Mouse (Mus musculus) limb, embryonic 14.5 days (tissue): ENCODE measurements at regions not wholly inside any gene's neighbourhood (a gene's known extent, or its start where the extent isn't known, plus 50 kb on each side); places are given as distances from the start of the nearest gene placed in this dataset.
A peak's percentile ranks its signal among the peaks of the same experiment; 100 is the strongest.
"Not testable (repeated sequence)": the region's sequence is repeated elsewhere in the genome, so short reads cannot be mapped to it uniquely, and the experiment has no call there.

ENCODE experiments used
- ATAC-seq: fragments of 200-750 bp; cut with Nextera tagmentation; 2 replicates; pipeline ENCODE4 v1.8.0; 2017; ENCODE audit warnings: low read depth, moderate number of reproducible peaks, moderate TSS enrichment; ENCODE audit not compliant: low FRiP score
- DNase-seq: peaks from one replicate; pipeline ENCODE4 v3.0.0-alpha.2; 2015; ENCODE audit warnings: low spot score
- H3K27ac ChIP-seq: fragments of 300-500 bp; sonication (generic); replicated peaks from 2 replicates; pipeline ENCODE4 v1.5.1; 2014; ENCODE audit warnings: low read depth, mild to moderate bottlenecking, low read length, moderate library complexity, mixed read lengths
- H3K27me3 ChIP-seq: fragments of 300-500 bp; sonication (generic); 2 replicates; pipeline ENCODE4 v1.6.1; 2014; ENCODE audit warnings: low read length, mixed read lengths; ENCODE audit not compliant: control insufficient read depth, insufficient read depth
- H3K36me3 ChIP-seq: fragments of 300-500 bp; sonication (generic); 2 replicates; pipeline ENCODE4 v1.6.1; 2014; ENCODE audit warnings: mild to moderate bottlenecking, low read length, moderate library complexity, mixed read lengths; ENCODE audit not compliant: control insufficient read depth, insufficient read depth
- H3K4me1 ChIP-seq: fragments of 300-500 bp; sonication (generic); 2 replicates; pipeline ENCODE4 v1.6.1; 2014; ENCODE audit warnings: antibody characterized with exemption, low read length, mixed read lengths; ENCODE audit not compliant: control insufficient read depth, insufficient read depth
- H3K4me2 ChIP-seq: fragments of 300-500 bp; sonication (generic); replicated peaks from 2 replicates; pipeline ENCODE4 v1.6.1; 2014; ENCODE audit warnings: low read depth, mild to moderate bottlenecking, low read length, moderate library complexity; ENCODE audit not compliant: severe bottlenecking
- H3K4me3 ChIP-seq: fragments of 300-500 bp; sonication (generic); replicated peaks from 2 replicates; pipeline ENCODE4 v1.5.1; 2014; ENCODE audit warnings: low read length
- H3K9ac ChIP-seq: fragments of 300-500 bp; sonication (generic); 2 replicates; pipeline ENCODE4 v1.6.1; 2014; ENCODE audit warnings: mild to moderate bottlenecking, low read depth, low read length, moderate library complexity; ENCODE audit not compliant: severe bottlenecking
- H3K9me3 ChIP-seq: fragments of 300-500 bp; sonication (generic); 2 replicates; pipeline ENCODE4 v1.6.1; 2016; ENCODE audit warnings: low read length; ENCODE audit not compliant: control insufficient read depth
- POLR2A ChIP-seq: fragments of 200-500 bp; IDR thresholded peaks from 2 replicates; pipeline ENCODE4 v1.8.0; 2012; ENCODE audit warnings: inconsistent platforms, mild to moderate bottlenecking, moderate library complexity, borderline replicate concordance; ENCODE audit not compliant: insufficient read depth, insufficient read length; ENCODE audit errors: extremely low read depth
- WGBS: fragments of 180-500 bp; shearing (Covaris S2); extraction: QIAGEN DNeasy Blood & Tissue Kit; methylation state at CpG from one replicate; pipeline ENCODE4 v1.1.7; 2014; 5-methylcytosine and 5-hydroxymethylcytosine counted together

GRCm38 (mm10) chr6:18566934-18567333, 52.3 kb upstream of the Cttnbp2 start:
- not testable (repeated sequence) for H3K4me2 ChIP-seq, H3K9me3 ChIP-seq, H3K36me3 ChIP-seq, H3K4me3 ChIP-seq, H3K27me3 ChIP-seq, H3K27ac ChIP-seq, DNase-seq, H3K9ac ChIP-seq, H3K4me1 ChIP-seq, ATAC-seq
- WGBS, result 69% methylated on average over 2 of the region's 2 CpGs

- 87% methylated on average over 2 of the region's 2 CpGs for WGBS
- Histone ChIP-seq H3K4me3 (no peak overlapping the region), H3K4me1 (no peaks in the 10 kb centered on the region), H3K9me3 (no peaks in the 10 kb centered on the region), H3K27me3 (no peaks in the 10 kb centered on the region), H3K9ac (no peak overlapping the region), H3K4me2 (no peak overlapping the region), H3K36me3 (no peaks in the 10 kb centered on the region), H3K27ac (no peak overlapping the region)
- no peak for DNase-seq
- no peak for TF ChIP-seq POLR2A
- no peak for ATAC-seq
These were observed 54.6 kb upstream of the Cttnbp2 start for GRCm38 (mm10) chr6:18569221-18569620.

GRCm38 (mm10) chr6:18578501-18578900, 63.9 kb upstream of the Cttnbp2 start:
- H3K9me3 ChIP-seq, result no peaks in the 10 kb centered on the region
- DNase-seq, result no peak
- H3K27me3 ChIP-seq, result no peaks in the 10 kb centered on the region
- TF ChIP-seq POLR2A, result no peak
- no peak for ATAC-seq
- no peak overlapping the region for H3K4me2 ChIP-seq
- H3K4me3 ChIP-seq, result no peak overlapping the region
- H3K9ac ChIP-seq, result no peak overlapping the region
- no peaks in the 10 kb centered on the region for H3K36me3 ChIP-seq
- no peaks in the 10 kb centered on the region for H3K4me1 ChIP-seq
- H3K27ac ChIP-seq, result no peak overlapping the region

- no peak overlapping the region for H3K27ac ChIP-seq
- H3K4me1 ChIP-seq, result no peaks in the 10 kb centered on the region
- no peaks in the 10 kb centered on the region for H3K27me3 ChIP-seq
- DNase-seq, result no peak
- H3K9me3 ChIP-seq, result no peaks in the 10 kb centered on the region
- H3K9ac ChIP-seq, result no peak overlapping the region
- no peaks in the 10 kb centered on the region for H3K36me3 ChIP-seq
- no peak for TF ChIP-seq POLR2A
- no peak overlapping the region for H3K4me2 ChIP-seq
- ATAC-seq, result no peak
- H3K4me3 ChIP-seq, result no peak overlapping the region
These were observed 74.8 kb upstream of the Cttnbp2 start for GRCm38 (mm10) chr6:18589436-18589835.

GRCm38 (mm10) chr6:18596680-18597079, 82.0 kb upstream of the Cttnbp2 start:
- Histone ChIP-seq H3K4me3 (no peak overlapping the region), H3K9me3 (no peaks in the 10 kb centered on the region), H3K9ac (no peak overlapping the region), H3K27me3 (no peaks in the 10 kb centered on the region), H3K36me3 (no peaks in the 10 kb centered on the region), H3K27ac (no peak overlapping the region), H3K4me1 (peaks cover 3% of the 10 kb centered on the region; the same call in 1 of the 2 replicates), H3K4me2 (no peak overlapping the region)
- TF ChIP-seq POLR2A, result no peak
- DNase-seq (no peak), ATAC-seq (no peak)
- 85% methylated on average over 5 of the region's 5 CpGs for WGBS

- no peaks in the 10 kb centered on the region for H3K36me3 ChIP-seq
- WGBS, result 45% methylated on average over 4 of the region's 4 CpGs
- peak; percentile 10 for DNase-seq
- H3K4me1 ChIP-seq, result peaks cover 8% of the 10 kb centered on the region
- H3K9ac ChIP-seq, result no peak overlapping the region
- no peak for TF ChIP-seq POLR2A
- no peak overlapping the region for H3K4me3 ChIP-seq
- no peak overlapping the region for H3K27ac ChIP-seq
- no peak overlapping the region for H3K4me2 ChIP-seq
- H3K9me3 ChIP-seq, result no peaks in the 10 kb centered on the region; the same call in 1 of the 2 replicates
- H3K27me3 ChIP-seq, result no peaks in the 10 kb centered on the region
- ATAC-seq, result peak; percentile 61; the same call in 1 of the 2 replicates
These were observed 85.0 kb upstream of the Cttnbp2 start for GRCm38 (mm10) chr6:18599626-18600025.
